Mouse (Mus musculus) forebrain, postnatal 0 days (tissue): ENCODE results near the gene Cst8. TPM values are rescaled to one million over a fixed set of nuclear protein-coding genes. Genes with fewer than 3 reads are reported as not detected.

Source experiments
- ATAC-seq: fragments of 200-750 bp; cut with Nextera tagmentation; 2 replicates; pipeline ENCODE4 v1.8.0; 2017; ENCODE audit warnings: mild to moderate bottlenecking, moderate library complexity
- DNase-seq: peaks from one replicate; pipeline ENCODE4 v3.0.0-alpha.2; 2015
- H3K27ac ChIP-seq: fragments of 300-500 bp; sonication (generic); 2 replicates; pipeline ENCODE4 v1.5.1; 2014; ENCODE audit warnings: low read depth, mild to moderate bottlenecking, antibody characterized with exemption, low read length, moderate library complexity, mixed read lengths
- H3K27me3 ChIP-seq: fragments of 300-500 bp; sonication (generic); 2 replicates; pipeline ENCODE4 v1.6.1; 2014; ENCODE audit warnings: mild to moderate bottlenecking, low read length, mixed read lengths; ENCODE audit not compliant: insufficient read depth
- H3K36me3 ChIP-seq: fragments of 300-500 bp; sonication (generic); 2 replicates; pipeline ENCODE4 v1.6.1; 2014; ENCODE audit warnings: mild to moderate bottlenecking, moderate library complexity; ENCODE audit not compliant: insufficient read depth
- H3K4me1 ChIP-seq: fragments of 300-500 bp; sonication (generic); 2 replicates; pipeline ENCODE4 v1.6.1; 2014; ENCODE audit warnings: antibody characterized with exemption; ENCODE audit not compliant: insufficient read depth
- H3K4me2 ChIP-seq: fragments of 300-500 bp; sonication (generic); 2 replicates; pipeline ENCODE4 v1.6.1; 2014; ENCODE audit warnings: low read depth, mild to moderate bottlenecking, moderate library complexity
- H3K4me3 ChIP-seq: fragments of 300-500 bp; sonication (generic); 2 replicates; pipeline ENCODE4 v1.5.1; 2014; ENCODE audit warnings: low read depth, low read length, mixed read lengths
- H3K9ac ChIP-seq: fragments of 300-500 bp; sonication (generic); 2 replicates; pipeline ENCODE4 v1.6.1; 2014; ENCODE audit warnings: mild to moderate bottlenecking
- H3K9me3 ChIP-seq: fragments of 300-500 bp; sonication (generic); 2 replicates; pipeline ENCODE4 v1.6.1; 2016; ENCODE audit warnings: low read length
- CTCF ChIP-seq: sonication (generic); IDR thresholded peaks from 2 replicates; pipeline ENCODE4 v1.5.1; 2016; ENCODE audit warnings: antibody characterized with exemption, control low read depth, low read depth
- WGBS: fragments of 180-500 bp; shearing (Covaris S2); extraction: QIAGEN DNeasy Blood & Tissue Kit; methylation state at CpG from one replicate; pipeline ENCODE4 v1.1.7; 2014; 5-methylcytosine and 5-hydroxymethylcytosine counted together
- polyA plus RNA-seq: library from polyadenylated mRNA; unstranded; fragments of >200 nt; fragmentation: Nextera tagmentation; extraction: Ambion mirVana; gene quantifications from 2 replicates; pipeline ENCODE4 v1.2.1, GENCODE M21; 2015
- total RNA-seq: library from RNA; depleted of rRNA; stranded (reverse); fragments of >200 nt; gene quantifications from 2 replicates; pipeline ENCODE4 v1.2.3, GENCODE M21; 2014; rRNA removed

Gene Cst8
- total and polyA plus RNA-seq, 2 experiments from 2014 or later = not detected

GRCm38 (mm10) chr2:148838075-148838777, 39.6 kb downstream of the Cst8 start:
- no peak overlapping the region for H3K4me3 ChIP-seq
- no peak overlapping the region for H3K9ac ChIP-seq
- TF ChIP-seq CTCF = no peak
- no peak overlapping the region for H3K4me2 ChIP-seq
- no peak overlapping the region for H3K27ac ChIP-seq
- 90% methylated on average over 5 of the region's 5 CpGs for WGBS
- ATAC-seq (no peak), DNase-seq (no peak)
- no peaks in the 10 kb centered on the region for H3K36me3 ChIP-seq
- H3K9me3 ChIP-seq = no peaks in the 10 kb centered on the region
- no peaks in the 10 kb centered on the region for H3K4me1 ChIP-seq
- H3K27me3 ChIP-seq = no peaks in the 10 kb centered on the region

- no peak overlapping the region for H3K4me3 ChIP-seq
- no peaks in the 10 kb centered on the region for H3K36me3 ChIP-seq
- DNase-seq (no peak), ATAC-seq (no peak)
- no peaks in the 10 kb centered on the region for H3K4me1 ChIP-seq
- no peak overlapping the region for H3K27ac ChIP-seq
- no peak overlapping the region for H3K4me2 ChIP-seq
- no peaks in the 10 kb centered on the region for H3K27me3 ChIP-seq
- no peak for TF ChIP-seq CTCF
- WGBS = 96% methylated on average over 2 of the region's 2 CpGs
- no peaks in the 10 kb centered on the region for H3K9me3 ChIP-seq
- H3K9ac ChIP-seq = no peak overlapping the region
Observed at GRCm38 (mm10) chr2:148839224-148839623, 40.6 kb downstream of the Cst8 start.

- H3K9me3 ChIP-seq = no peaks in the 10 kb centered on the region
- peak; percentile 89 for ATAC-seq
- no peaks in the 10 kb centered on the region for H3K4me1 ChIP-seq
- peak; percentile 85 for DNase-seq
- no peak overlapping the region for H3K4me3 ChIP-seq
- no peak overlapping the region for H3K27ac ChIP-seq
- WGBS = 37% methylated on average over 8 of the region's 8 CpGs
- no peak overlapping the region for H3K4me2 ChIP-seq
- TF ChIP-seq CTCF = peak; percentile 86
- H3K36me3 ChIP-seq = no peaks in the 10 kb centered on the region
- H3K9ac ChIP-seq = no peak overlapping the region
- H3K27me3 ChIP-seq = no peaks in the 10 kb centered on the region
Observed at GRCm38 (mm10) chr2:148851116-148851906, 52.7 kb downstream of the Cst8 start.

Other genes starting within 250 kb of the Cst8 start
- 26.9 and 34.6 TPM in 2 replicates for gene Nxt1, start 126.2 kb upstream of the Cst8 start, total RNA-seq
- gene Nxt1, start 126.2 kb upstream of the Cst8 start, polyA plus RNA-seq = 29.6 and 38.4 TPM in 2 replicates
- 21.8 and 22.2 TPM in 2 replicates for gene Gzf1, start 117.8 kb upstream of the Cst8 start, total RNA-seq
- 12.8 and 15.0 TPM in 2 replicates for gene Gzf1, start 117.8 kb upstream of the Cst8 start, polyA plus RNA-seq
- 124 and 142 TPM in 2 replicates for gene Napb, start 66.3 kb upstream of the Cst8 start, total RNA-seq
- 41.1 and 76.3 TPM in 2 replicates for gene Napb, start 66.3 kb upstream of the Cst8 start, polyA plus RNA-seq
- gene Cstl1, start 48.4 kb upstream of the Cst8 start, total RNA-seq = not detected in 2 replicates
- not detected in 2 replicates for gene Cstl1, start 48.4 kb upstream of the Cst8 start, polyA plus RNA-seq
- not detected in 2 replicates for gene Cst11, start 27.3 kb upstream of the Cst8 start, total RNA-seq
- gene Cst11, start 27.3 kb upstream of the Cst8 start, polyA plus RNA-seq = not detected in 2 replicates
- not detected in 2 replicates for gene 8030411F24Rik, start 16.8 kb upstream of the Cst8 start, total RNA-seq
- gene 8030411F24Rik, start 16.8 kb upstream of the Cst8 start, polyA plus RNA-seq = not detected in 2 replicates
- not detected in 2 replicates for gene Cst12, start 9.4 kb upstream of the Cst8 start, total RNA-seq
- not detected in 2 replicates for gene Cst12, start 9.4 kb upstream of the Cst8 start, polyA plus RNA-seq
- gene Cst13, start 21.3 kb downstream of the Cst8 start, total RNA-seq = not detected in 2 replicates
- not detected in 2 replicates for gene Cst13, start 21.3 kb downstream of the Cst8 start, polyA plus RNA-seq
- not detected in 2 replicates for gene Cst9, start 36.4 kb downstream of the Cst8 start, total RNA-seq
- not detected in 2 replicates for gene Cst9, start 36.4 kb downstream of the Cst8 start, polyA plus RNA-seq
- 0.67 TPM in 1 of 2 replicates, not detected in the other for gene 9230104L09Rik, start 66.3 kb downstream of the Cst8 start, total RNA-seq
- gene 9230104L09Rik, start 66.3 kb downstream of the Cst8 start, polyA plus RNA-seq = not detected in 2 replicates
- 495 and 652 TPM in 2 replicates for gene Cst3, start 76.9 kb downstream of the Cst8 start, total RNA-seq
- 1,133 and 1,187 TPM in 2 replicates for gene Cst3, start 76.9 kb downstream of the Cst8 start, polyA plus RNA-seq
- gene Gm1330, start 204.5 kb downstream of the Cst8 start, total RNA-seq = not detected in 2 replicates
- not detected in 2 replicates for gene Gm1330, start 204.5 kb downstream of the Cst8 start, polyA plus RNA-seq
- gene Gm10750, start 218.5 kb downstream of the Cst8 start, total RNA-seq = not detected in 2 replicates
- gene Gm10750, start 218.5 kb downstream of the Cst8 start, polyA plus RNA-seq = not detected in 2 replicates